Comparison of ENCODE assay signal across 9 mouse cellular contexts in genomic region chr14:36778956-36779355, GRCm38 (mm10).
A peak's percentile ranks its signal among the peaks of the same experiment; 100 is the strongest.
DNase-seq lines count a peak whose midpoint lies in the region; ATAC-seq lines count a peak whose summit lies in the region.
"Had no signal": no experiment of that assay in that cellular context is flagged by ENCODE, and none has a peak within 500 bp of the region (broad histone marks: within the 10 kb centered on the region; RNA-seq: fewer than 3 reads in every experiment).

No protein-coding gene starts in this region.

- H3K27me3 ChIP-seq in hindbrain, embryonic 13.5 days, result no peaks in the 10 kb centered on the region
- H3K27me3 ChIP-seq in hindbrain, embryonic 12.5 days, result no peaks in the 10 kb centered on the region
- no peaks in the 10 kb centered on the region for H3K27me3 ChIP-seq in midbrain, embryonic 11.5 days (ENCODE audit: control insufficient read depth, insufficient read depth, low read length)

- no peaks in the 10 kb centered on the region for H3K4me1 ChIP-seq in hindbrain, embryonic 13.5 days (replicated peaks)
- H3K4me1 ChIP-seq in hindbrain, embryonic 12.5 days, result no peaks in the 10 kb centered on the region
- no peaks in the 10 kb centered on the region for H3K4me1 ChIP-seq in midbrain, embryonic 11.5 days (ENCODE audit: control insufficient read depth, insufficient read depth, low read length)

- H3K9me3 ChIP-seq in hindbrain, embryonic 13.5 days, result no peaks in the 10 kb centered on the region
- no peaks in the 10 kb centered on the region for H3K9me3 ChIP-seq in hindbrain, embryonic 12.5 days (replicated peaks)
- no peaks in the 10 kb centered on the region for H3K9me3 ChIP-seq in midbrain, embryonic 11.5 days (ENCODE audit: control insufficient read depth, low read length)
- H3K9me3 ChIP-seq: megakaryocyte, embryonic 14.5 days had no signal

- H3K4me2 ChIP-seq in hindbrain, embryonic 13.5 days, result no peak overlapping the region
- H3K4me2 ChIP-seq in hindbrain, embryonic 12.5 days (replicated peaks), result no peak overlapping the region
- H3K4me2 ChIP-seq in midbrain, embryonic 11.5 days, result no peak overlapping the region

- WGBS in hindbrain, embryonic 13.5 days, result 73% methylated on average over 1 of the region's 1 CpGs
- WGBS in hindbrain, embryonic 12.5 days, result 71% methylated on average over 1 of the region's 1 CpGs
- 79% methylated on average over 1 of the region's 1 CpGs for WGBS in midbrain, embryonic 11.5 days

- no peak overlapping the region for H3K27ac ChIP-seq in hindbrain, embryonic 13.5 days
- no peak overlapping the region for H3K27ac ChIP-seq in hindbrain, embryonic 12.5 days
- H3K27ac ChIP-seq in midbrain, embryonic 11.5 days (ENCODE audit: low read depth, low read length), result no peak overlapping the region

- DNase-seq in NIH3T3 (ENCODE audit: low read depth), result peak; percentile 9
- peak; percentile 12 for DNase-seq in embryo, embryonic 9.5 days (ENCODE audit: extremely low spot score)
- DNase-seq in midbrain, embryonic 11.5 days (ENCODE audit: low spot score, missing footprints), result peak; percentile 73
- DNase-seq in urinary bladder, adult 18-20 months (ENCODE audit: low spot score in 2 of 2), result no peak
- DNase-seq in thymus, postnatal 25 days, result no peak

- no peaks in the 10 kb centered on the region for H3K36me3 ChIP-seq in hindbrain, embryonic 13.5 days
- H3K36me3 ChIP-seq in hindbrain, embryonic 12.5 days, result no peaks in the 10 kb centered on the region
- H3K36me3 ChIP-seq in midbrain, embryonic 11.5 days (ENCODE audit: control insufficient read depth, insufficient read depth, low read length), result no peaks in the 10 kb centered on the region

- no peak overlapping the region for H3K4me3 ChIP-seq in hindbrain, embryonic 13.5 days
- H3K4me3 ChIP-seq in hindbrain, embryonic 12.5 days, result no peak overlapping the region
- H3K4me3 ChIP-seq in midbrain, embryonic 11.5 days (ENCODE audit: low read depth, low read length), result no peak overlapping the region
- H3K4me3 ChIP-seq: megakaryocyte, embryonic 14.5 days had no signal

- H3K9ac ChIP-seq in hindbrain, embryonic 13.5 days, result no peak overlapping the region
- H3K9ac ChIP-seq in hindbrain, embryonic 12.5 days, result no peak overlapping the region
- no peak overlapping the region for H3K9ac ChIP-seq in midbrain, embryonic 11.5 days (ENCODE audit: low read length)

- ATAC-seq in hindbrain, embryonic 13.5 days (ENCODE audit: low FRiP score), result peak; percentile 75; the same call in 1 of the 2 replicates
- no peak for ATAC-seq in hindbrain, embryonic 12.5 days (ENCODE audit: low FRiP score)
- peak; percentile 62; the same call in 1 of the 2 replicates for ATAC-seq in midbrain, embryonic 11.5 days (ENCODE audit: low FRiP score)
- no peak for ATAC-seq in activated CD4-positive, CD25-positive, alpha-beta regulatory T cell, adult 4 months

Comparison
In these comparisons a context has a peak if more than half of its experiments do, and no peak if none do; other contexts are left out.
1. ATAC-seq: peak in hindbrain, embryonic 13.5 days (single experiment) and midbrain, embryonic 11.5 days (single experiment); none in hindbrain, embryonic 12.5 days (single experiment) and activated CD4-positive, CD25-positive, alpha-beta regulatory T cell, adult 4 months (single experiment).
2. DNase-seq: peak in NIH3T3 (single experiment), embryo, embryonic 9.5 days (single experiment) and midbrain, embryonic 11.5 days (single experiment); none in urinary bladder, adult 18-20 months (0 of 2) and thymus, postnatal 25 days (single experiment).